Comparison of ENCODE assay signal across 8 mouse cellular contexts in genomic region chr10:128337306-128338181, GRCm38 (mm10). TPM values are rescaled to one million over a fixed set of nuclear protein-coding genes. Genes with fewer than 3 reads are reported as not detected.
A peak's percentile ranks its signal among the peaks of the same experiment; 100 is the strongest.
DNase-seq lines count a peak whose midpoint lies in the region; ATAC-seq and TF ChIP-seq lines count a peak whose summit lies in the region.

TSS of gene Cs (plus strand) at chr10:128337734.

- peak; percentile 99 for ATAC-seq in embryonic facial prominence, embryonic 15.5 days (ENCODE audit: insufficient number of reproducible peaks, low FRiP score, low TSS enrichment, low read depth)
- peak; percentile 99 for ATAC-seq in limb, embryonic 14.5 days (ENCODE audit: low FRiP score, low read depth)
- ATAC-seq in midbrain, postnatal 0 days (ENCODE audit: low FRiP score) = peak; percentile 98

- no peaks in the 10 kb centered on the region for H3K9me3 ChIP-seq in embryonic facial prominence, embryonic 15.5 days (replicated peaks)
- no peaks in the 10 kb centered on the region for H3K9me3 ChIP-seq in limb, embryonic 14.5 days (ENCODE audit: control insufficient read depth, low read length)
- no peaks in the 10 kb centered on the region for H3K9me3 ChIP-seq in midbrain, postnatal 0 days (ENCODE audit: low read length)

- peak within 1 kb of the TSS; percentile 99 for H3K27ac ChIP-seq in bone marrow, adult 2 months (ENCODE audit: control insufficient read depth, insufficient read depth, low read depth, low read length, poor library complexity)
- H3K27ac ChIP-seq in embryonic facial prominence, embryonic 15.5 days (replicated peaks) = peak within 1 kb of the TSS; percentile 94
- H3K27ac ChIP-seq in limb, embryonic 14.5 days (replicated peaks; ENCODE audit: low read depth, low read length) = peak within 1 kb of the TSS; percentile 91
- peak within 1 kb of the TSS; percentile 91 for H3K27ac ChIP-seq in midbrain, postnatal 0 days (ENCODE audit: low read depth, low read length)

- peaks cover 3% of the 10 kb centered on the region; the same call in 1 of the 2 replicates for H3K4me1 ChIP-seq in bone marrow, adult 2 months (ENCODE audit: control insufficient read depth, insufficient read depth, low read length)
- H3K4me1 ChIP-seq in embryonic facial prominence, embryonic 15.5 days = peaks cover 18% of the 10 kb centered on the region
- peaks cover 7% of the 10 kb centered on the region; the same call in 1 of the 2 replicates for H3K4me1 ChIP-seq in limb, embryonic 14.5 days (ENCODE audit: control insufficient read depth, insufficient read depth, low read length)
- H3K4me1 ChIP-seq in midbrain, postnatal 0 days (ENCODE audit: insufficient read depth, low read length) = peaks cover 8% of the 10 kb centered on the region; the same call in 1 of the 2 replicates

- peak; percentile 76; the same call in 1 of the 2 replicates for TF ChIP-seq POLR2A in bone marrow, adult 2 months (IDR thresholded peaks at IDR 0.05; ENCODE audit: borderline replicate concordance, control insufficient read depth, low read depth, low read length)
- peak; percentile 70; the same call in 1 of the 2 replicates for TF ChIP-seq POLR2A in limb, embryonic 14.5 days (IDR thresholded peaks at IDR 0.05; ENCODE audit: borderline replicate concordance, extremely low read depth, insufficient read depth, insufficient read length)

- under 1% methylated on average over 61 of the region's 61 CpGs for WGBS in bone marrow, adult 2 months
- WGBS in embryonic facial prominence, embryonic 15.5 days = under 1% methylated on average over 61 of the region's 61 CpGs
- WGBS in limb, embryonic 14.5 days = under 1% methylated on average over 57 of the region's 61 CpGs
- WGBS in midbrain, postnatal 0 days = 1% methylated on average over 61 of the region's 61 CpGs

- no peak for TF ChIP-seq CTCF in bone marrow, adult 2 months (IDR thresholded peaks at IDR 0.05; ENCODE audit: control insufficient read depth, insufficient read depth, low read length)
- no peak for TF ChIP-seq CTCF in midbrain, postnatal 0 days (IDR thresholded peaks at IDR 0.05)

- H3K27me3 ChIP-seq in embryonic facial prominence, embryonic 15.5 days = no peaks in the 10 kb centered on the region
- no peaks in the 10 kb centered on the region for H3K27me3 ChIP-seq in limb, embryonic 14.5 days (ENCODE audit: control insufficient read depth, insufficient read depth, low read length)
- no peaks in the 10 kb centered on the region for H3K27me3 ChIP-seq in midbrain, postnatal 0 days (ENCODE audit: insufficient read depth, low read length)

- H3K36me3 ChIP-seq in embryonic facial prominence, embryonic 15.5 days = no peaks in the 10 kb centered on the region
- H3K36me3 ChIP-seq in limb, embryonic 14.5 days (ENCODE audit: control insufficient read depth, insufficient read depth, low read length) = peaks cover 2% of the 10 kb centered on the region
- no peaks in the 10 kb centered on the region for H3K36me3 ChIP-seq in midbrain, postnatal 0 days (ENCODE audit: insufficient read depth, low read length)

- peak; percentile 99 for DNase-seq in 416B (ENCODE audit: low read depth)
- peak; percentile 98 for DNase-seq in heart, adult 8-10 months (ENCODE audit: low spot score)
- peak; percentile 98 for DNase-seq in kidney, adult 9 months
- DNase-seq in limb, embryonic 14.5 days (ENCODE audit: low spot score) = peak; percentile 98
- DNase-seq in midbrain, postnatal 0 days (ENCODE audit: low spot score) = peak; percentile 98
- peak; percentile 91 for DNase-seq in spleen, postnatal 14 days (ENCODE audit: low spot score in 2 of 2)

- H3K4me2 ChIP-seq in embryonic facial prominence, embryonic 15.5 days (replicated peaks) = peak within 1 kb of the TSS; percentile 77
- H3K4me2 ChIP-seq in limb, embryonic 14.5 days (replicated peaks; ENCODE audit: low read depth, low read length, severe bottlenecking) = peak within 1 kb of the TSS; percentile 71
- H3K4me2 ChIP-seq in midbrain, postnatal 0 days (ENCODE audit: low read depth, low read length, poor library complexity, severe bottlenecking) = peak within 1 kb of the TSS; percentile 61

- H3K4me3 ChIP-seq in bone marrow, adult 2 months (replicated peaks; ENCODE audit: control insufficient read depth, low read depth, low read length) = peak within 1 kb of the TSS; percentile 98
- H3K4me3 ChIP-seq in embryonic facial prominence, embryonic 15.5 days (replicated peaks) = peak within 1 kb of the TSS; percentile 98
- peak within 1 kb of the TSS; percentile 93 for H3K4me3 ChIP-seq in limb, embryonic 14.5 days (replicated peaks; ENCODE audit: low read length)
- H3K4me3 ChIP-seq in midbrain, postnatal 0 days (ENCODE audit: low read depth, low read length) = peak within 1 kb of the TSS; percentile 75

- H3K9ac ChIP-seq in embryonic facial prominence, embryonic 15.5 days = peak within 1 kb of the TSS; percentile 96
- H3K9ac ChIP-seq in limb, embryonic 14.5 days (ENCODE audit: low read depth, low read length, severe bottlenecking) = peak within 1 kb of the TSS; percentile 85
- H3K9ac ChIP-seq in midbrain, postnatal 0 days (replicated peaks; ENCODE audit: low read length, poor library complexity, severe bottlenecking) = peak within 1 kb of the TSS; percentile 60

RNA-seq across cellular contexts. Expression of gene Cs, which starts in this region (rescaled TPM):
- 61.9 and 64.4 TPM in 2 replicates for polyA plus RNA-seq in bone marrow, adult 2 months (2011; ENCODE audit: insufficient read depth, insufficient read length, low replicate concordance, missing spikeins)
- 164 and 180 TPM in 2 replicates for polyA plus RNA-seq in embryonic facial prominence, embryonic 15.5 days (2015; fragmentation: Nextera tagmentation; extraction: Ambion mirVana)
- 1,000 to 10,000 TPM in 3 of 4 experiments, 100 to 1,000 TPM in 1; 991 to 1,066 (median 1,045) TPM for total RNA-seq in heart, adult 8-10 months (2022)
- 131 and 149 TPM in 2 replicates for polyA plus RNA-seq in limb, embryonic 14.5 days (2012; rRNA removed)
- polyA plus RNA-seq in limb, embryonic 14.5 days (2014; fragmentation: Nextera tagmentation; extraction: Ambion mirVana) = 173 and 174 TPM in 2 replicates
- total RNA-seq in midbrain, postnatal 0 days (2014; rRNA removed) = 279 and 309 TPM in 2 replicates
- polyA plus RNA-seq in midbrain, postnatal 0 days (2015; fragmentation: Nextera tagmentation; extraction: Ambion mirVana) = 255 and 271 TPM in 2 replicates

Comparison
In these comparisons a context has a peak if more than half of its experiments do, and no peak if none do; other contexts are left out.
1. Peak in every context shown above with its lines: DNase-seq, ATAC-seq, H3K4me3 ChIP-seq and H3K27ac ChIP-seq.